Mouse (Mus musculus): ENCODE results near the gene Camta2.

- TF ChIP-seq CTCF (IDR thresholded peaks at IDR 0.05; ENCODE audit: insufficient read depth, low read length) (no peak), POLR2A (IDR thresholded peaks at IDR 0.05; ENCODE audit: borderline replicate concordance, extremely low read depth, low read depth, low read length) (no peak)
These were observed 32.1 kb downstream of the Camta2 start for GRCm38 (mm10) chr11:70655571-70656455.

Measured in lung, adult 2 months (tissue).